Mouse (Mus musculus): ENCODE data around the gene Il12a.

The Il12a gene

DNA sequence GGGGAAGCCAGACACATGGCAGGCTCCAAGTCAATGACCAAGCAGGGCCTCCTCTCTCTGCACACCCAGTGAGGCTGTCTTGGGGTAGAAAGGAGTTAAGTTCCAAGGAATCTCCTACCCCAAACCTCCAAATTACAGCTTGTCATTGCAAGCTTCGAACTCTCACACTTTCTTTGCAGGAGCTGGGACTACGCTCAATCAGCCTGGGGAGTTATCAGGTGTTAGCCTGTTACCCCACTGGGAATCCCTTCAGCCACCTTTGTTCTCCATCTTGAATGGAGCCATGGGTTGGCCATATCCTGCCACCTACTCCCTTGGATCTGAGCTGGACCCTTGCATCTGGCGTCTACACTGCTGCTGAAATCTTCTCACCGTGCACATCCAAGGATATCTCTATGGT lies at the start of gene Il12a:
Gene Il12a (plus strand): TSS at position 301 of the 400 bp plus-strand sequence.
- no peak for DNase-seq (ENCODE audit: low spot score)

DNA sequence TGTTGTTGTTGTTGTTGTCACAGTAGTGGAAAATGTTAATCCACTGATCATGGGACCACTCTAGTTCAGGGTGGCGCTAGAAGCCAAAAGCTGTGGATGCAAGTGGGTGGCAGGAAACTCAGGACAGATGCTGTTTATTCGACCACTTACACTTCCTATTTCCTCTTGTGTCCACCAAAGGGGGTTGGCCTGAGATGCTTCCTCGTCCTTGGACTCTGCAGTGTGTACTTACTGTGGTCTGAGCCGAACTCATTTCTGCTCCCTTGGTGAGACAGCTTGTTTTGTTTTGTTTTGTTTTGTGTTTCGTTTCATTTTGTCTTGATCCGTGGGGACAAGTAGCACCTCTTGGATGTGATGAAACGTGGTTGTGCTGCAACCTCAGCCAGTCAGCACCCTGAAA lies 47.5 kb upstream of the Il12a start:
- DNase-seq (ENCODE audit: low spot score) = no peak

DNA sequence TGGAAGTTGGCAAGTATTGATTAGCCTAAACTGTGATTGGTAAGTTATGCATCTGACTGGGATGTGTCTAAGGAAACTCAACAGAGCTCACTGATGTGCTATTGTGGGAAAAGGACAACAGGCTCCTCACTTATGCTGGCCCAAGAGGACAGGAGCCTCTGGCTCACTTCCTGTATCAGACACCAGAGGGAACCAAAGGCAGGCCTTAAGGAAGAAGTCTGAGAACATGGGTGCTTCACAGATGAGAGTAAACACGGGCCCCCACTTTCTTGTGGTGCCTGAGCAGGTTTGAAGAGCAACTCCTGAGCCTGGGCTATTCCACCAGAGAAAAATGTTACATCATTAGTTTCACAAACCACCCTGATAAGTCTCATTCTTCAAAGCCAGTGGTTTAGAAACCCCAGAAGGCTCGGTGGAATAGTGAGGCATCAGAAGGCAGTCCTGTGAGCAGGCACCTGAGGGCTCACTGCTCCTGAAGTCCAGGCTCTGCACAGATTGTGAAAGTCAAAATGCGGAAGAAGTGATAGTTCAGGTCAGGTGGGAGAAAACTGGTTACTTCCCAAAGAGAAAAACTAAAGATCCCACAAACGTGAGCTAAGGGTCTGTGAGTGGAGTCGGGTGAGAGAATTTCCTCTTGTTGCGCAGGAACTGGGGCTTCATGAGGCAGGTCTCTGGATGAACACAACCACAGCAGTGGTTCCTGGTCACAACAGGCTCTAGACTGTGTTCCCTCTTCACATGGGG lies 43.9 kb upstream of the Il12a start:
- no peak for DNase-seq (ENCODE audit: low spot score)

DNA sequence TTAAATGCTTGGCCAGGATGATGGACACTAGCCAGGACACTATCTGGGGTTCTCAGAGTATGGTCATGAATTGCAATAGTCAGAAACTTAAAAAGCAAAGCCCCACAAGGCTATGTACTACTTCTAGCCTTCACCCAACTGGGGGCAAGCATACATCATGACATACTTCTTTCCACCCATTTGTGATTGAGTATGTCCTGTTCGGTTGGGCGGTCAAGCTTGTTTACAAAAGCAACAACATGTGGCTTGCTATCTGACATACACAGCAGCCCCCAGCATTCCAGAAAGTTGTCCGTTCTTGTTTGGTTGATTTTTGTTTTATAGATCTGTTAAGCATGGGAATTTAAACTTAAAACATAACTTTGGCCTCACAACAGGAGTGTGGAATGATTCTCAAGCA lies 43.2 kb upstream of the Il12a start:
- no peak for DNase-seq (ENCODE audit: low spot score)

DNA sequence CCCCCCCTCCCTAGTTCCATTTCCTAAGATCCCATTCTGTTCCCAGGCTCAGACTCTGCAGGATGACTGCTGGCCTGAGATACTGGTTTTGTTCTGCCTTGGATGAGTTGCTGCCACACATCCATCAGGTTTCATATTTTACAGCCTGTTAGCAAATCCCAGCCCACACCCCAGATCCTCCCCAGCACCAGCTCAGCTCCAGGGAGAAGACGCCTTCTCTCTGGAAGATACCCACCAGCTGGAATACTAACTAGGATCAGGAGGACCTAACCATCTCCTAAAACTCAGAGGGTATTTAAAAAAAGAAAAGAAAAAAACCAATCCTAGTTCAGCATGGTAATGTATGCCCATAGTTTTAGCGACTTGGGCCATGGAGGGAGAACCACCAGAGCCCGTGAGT lies 40.2 kb upstream of the Il12a start:
- no peak for DNase-seq (ENCODE audit: low spot score)

DNA sequence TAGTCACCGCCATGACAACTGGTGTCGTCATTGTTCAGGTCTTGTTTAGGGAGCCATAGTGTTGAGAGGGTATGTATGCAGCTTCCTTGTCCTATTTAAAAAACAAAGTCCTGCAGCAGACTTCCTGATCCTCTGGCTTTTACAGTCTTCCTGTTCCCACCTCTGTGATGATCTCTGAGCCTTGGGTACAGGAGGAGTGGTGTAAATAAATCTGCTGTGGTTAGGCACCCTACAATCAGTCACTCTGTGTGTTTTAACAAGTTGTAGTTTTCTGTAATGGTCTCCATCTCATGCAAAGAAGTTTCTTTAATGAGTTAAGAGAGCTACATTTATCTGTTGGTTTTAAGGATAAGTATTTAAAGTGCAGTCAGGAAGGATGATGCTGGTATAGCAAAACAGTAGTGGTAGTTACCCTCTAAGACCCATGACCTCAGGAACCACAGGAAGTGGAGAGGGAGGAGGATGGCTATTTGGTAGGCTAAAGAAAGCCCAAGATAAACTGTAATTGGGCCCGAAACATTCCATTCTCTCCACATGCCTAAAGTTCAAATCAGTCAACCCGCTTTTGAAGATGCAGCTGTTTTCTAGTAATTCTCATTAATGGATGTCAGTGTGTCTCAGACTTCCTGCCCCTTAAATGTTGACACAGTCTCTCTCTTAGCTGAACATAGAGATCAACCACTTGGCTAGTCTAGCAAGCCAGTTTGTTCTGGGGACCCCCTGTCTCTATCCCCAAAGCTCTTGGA lies 33.7 kb upstream of the Il12a start:
- no peak for DNase-seq (ENCODE audit: low spot score)

DNA sequence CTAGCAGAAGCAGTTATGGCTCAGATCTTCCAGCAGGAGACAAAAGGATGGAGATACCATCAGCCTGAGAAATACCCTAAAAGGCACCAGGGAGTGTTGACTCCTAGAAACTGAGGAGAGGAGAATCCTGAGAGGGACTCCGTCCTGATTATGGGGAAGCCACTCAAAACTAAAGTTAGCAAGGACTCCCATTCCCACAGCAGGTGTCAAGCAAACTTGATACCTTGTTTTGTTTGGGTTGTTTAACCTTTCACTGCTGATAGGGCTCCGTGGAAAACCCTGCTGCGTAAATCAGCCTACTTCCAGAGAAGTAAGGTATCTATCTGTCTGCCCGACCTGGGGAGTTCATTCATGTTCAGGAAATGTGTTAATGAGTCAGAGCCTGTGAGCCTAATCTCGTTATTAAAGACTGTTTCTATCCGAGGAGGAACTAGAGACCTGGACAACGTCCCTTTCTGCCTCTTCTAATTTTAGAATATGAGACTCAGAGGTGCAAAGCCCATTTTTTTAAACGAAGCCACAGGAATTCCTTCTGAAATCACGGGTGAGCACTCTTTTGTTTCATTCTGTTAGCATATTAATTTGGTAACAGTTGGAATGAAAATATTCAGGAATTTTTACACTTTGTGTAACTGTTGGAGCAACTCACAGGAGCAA lies 32.7 kb upstream of the Il12a start:
- no peak for DNase-seq (ENCODE audit: low spot score)

DNA sequence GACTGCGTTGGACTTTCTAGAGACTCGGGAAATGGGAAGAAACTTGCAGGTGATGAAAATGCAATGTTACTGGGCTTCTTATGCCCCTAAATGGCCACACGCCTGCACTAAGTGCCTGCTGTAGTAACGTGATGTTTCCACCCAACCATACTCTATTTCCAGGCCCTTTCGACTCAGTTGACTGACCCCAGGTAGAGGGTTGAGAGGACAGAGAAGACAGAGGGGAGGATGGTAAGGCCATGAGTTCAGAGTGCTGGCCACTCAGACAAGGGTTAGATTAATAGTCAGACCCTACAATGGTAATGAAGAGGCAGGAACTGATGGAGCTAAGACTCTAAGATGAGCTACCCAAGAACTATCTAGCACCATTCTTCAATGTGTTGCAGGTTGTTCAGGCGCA lies 30.4 kb upstream of the Il12a start:
- no peak for DNase-seq (ENCODE audit: low spot score)

DNA sequence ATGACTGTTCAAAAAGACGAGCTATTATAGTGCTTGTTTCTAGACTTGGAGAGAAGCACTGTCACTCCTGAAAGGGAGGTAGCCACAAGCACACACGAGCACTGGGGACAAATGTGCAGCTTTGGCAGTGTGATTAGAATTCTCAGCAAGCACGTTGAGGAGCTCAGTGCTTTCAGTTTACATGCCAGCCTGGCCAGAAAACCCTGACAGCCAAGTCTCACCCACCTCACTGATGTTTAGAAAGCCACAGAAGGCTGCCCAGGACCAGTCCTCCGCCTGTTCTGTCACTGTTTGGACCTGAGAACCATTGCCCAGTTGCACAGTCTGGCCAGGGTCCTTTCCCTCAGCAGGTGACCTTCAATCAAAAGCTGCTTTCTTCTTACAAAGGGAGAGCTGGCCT lies 29.9 kb upstream of the Il12a start:
- no peak for DNase-seq (ENCODE audit: low spot score)

DNA sequence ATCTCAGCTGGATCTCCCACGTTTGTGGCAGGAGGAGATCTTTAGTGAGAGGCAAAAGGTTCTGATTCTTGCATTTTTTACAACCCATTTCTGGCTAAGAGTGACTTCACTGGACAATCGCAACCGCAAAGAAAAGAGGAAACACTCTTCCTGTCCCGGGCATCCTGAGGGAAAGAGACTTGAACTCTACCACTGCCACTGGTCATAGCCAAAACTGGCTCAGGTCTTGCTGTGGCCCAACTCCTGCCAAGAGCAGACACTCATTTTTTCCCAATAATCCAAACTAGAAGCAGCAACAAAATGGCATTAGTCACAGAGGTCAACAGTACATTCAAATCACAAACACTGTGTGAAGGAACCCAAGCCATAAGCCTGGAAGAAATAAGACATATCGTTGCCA lies 28.1 kb upstream of the Il12a start:
- no peak for DNase-seq (ENCODE audit: low spot score)

DNA sequence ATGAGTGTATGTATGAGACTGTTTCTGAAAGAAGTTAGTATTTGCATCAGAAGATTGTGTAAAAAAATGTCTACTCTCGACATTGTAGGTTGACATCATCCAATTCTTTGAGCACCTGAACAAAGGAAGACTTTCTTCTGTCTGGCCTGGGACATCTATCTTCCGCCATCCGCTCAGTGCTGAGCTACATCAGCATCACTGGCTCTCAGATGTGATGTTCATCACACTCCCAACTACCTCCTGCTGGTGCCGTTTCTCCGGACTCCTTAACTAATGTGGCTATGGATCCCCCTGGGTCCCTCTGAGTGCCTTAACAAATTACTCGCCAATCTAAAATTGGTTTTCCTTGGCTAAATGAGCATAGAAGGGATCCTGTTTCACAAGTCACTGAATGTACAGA lies 26.1 kb upstream of the Il12a start:
- DNase-seq (ENCODE audit: low spot score) = no peak

DNA sequence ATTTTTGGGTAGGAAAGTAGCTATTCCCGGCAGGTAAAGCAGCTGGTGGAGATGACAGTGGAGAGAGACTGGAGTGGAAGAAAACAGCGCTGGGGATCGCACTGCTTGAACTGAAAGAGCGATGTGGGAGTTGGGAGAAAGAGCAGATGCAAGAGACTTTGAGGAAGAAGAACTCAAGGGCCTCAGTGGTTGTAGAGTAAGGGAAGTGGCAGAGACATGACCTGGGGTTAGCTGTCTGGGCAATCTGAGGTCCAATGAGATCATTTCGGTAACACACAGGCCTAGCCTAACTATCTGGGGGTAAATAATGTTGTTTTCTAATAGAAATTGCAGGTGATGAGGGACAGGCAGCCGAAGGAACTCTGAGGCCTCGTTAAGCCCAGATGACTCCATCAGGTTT lies 24.1 kb upstream of the Il12a start:
- no peak for DNase-seq (ENCODE audit: low spot score)

DNA sequence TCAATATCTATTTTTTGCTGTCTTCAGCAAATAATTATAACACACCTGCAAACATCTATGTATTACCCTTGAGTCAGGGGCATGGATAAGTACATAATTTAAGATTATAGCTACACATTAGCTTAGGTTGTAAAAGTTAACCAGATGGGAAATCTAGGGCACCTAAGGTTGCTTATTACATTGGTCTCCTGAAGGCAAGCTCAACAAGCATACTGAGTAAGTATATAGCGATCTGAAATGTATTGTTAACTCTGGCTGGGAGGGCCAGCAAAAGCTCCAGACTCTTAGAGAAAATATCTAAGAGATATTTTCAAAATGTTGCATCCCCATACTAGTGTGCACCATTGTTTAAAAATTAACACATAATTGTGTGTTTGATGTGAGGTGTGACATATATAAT lies 22.6 kb upstream of the Il12a start:
- DNase-seq (ENCODE audit: low spot score) = no peak

DNA sequence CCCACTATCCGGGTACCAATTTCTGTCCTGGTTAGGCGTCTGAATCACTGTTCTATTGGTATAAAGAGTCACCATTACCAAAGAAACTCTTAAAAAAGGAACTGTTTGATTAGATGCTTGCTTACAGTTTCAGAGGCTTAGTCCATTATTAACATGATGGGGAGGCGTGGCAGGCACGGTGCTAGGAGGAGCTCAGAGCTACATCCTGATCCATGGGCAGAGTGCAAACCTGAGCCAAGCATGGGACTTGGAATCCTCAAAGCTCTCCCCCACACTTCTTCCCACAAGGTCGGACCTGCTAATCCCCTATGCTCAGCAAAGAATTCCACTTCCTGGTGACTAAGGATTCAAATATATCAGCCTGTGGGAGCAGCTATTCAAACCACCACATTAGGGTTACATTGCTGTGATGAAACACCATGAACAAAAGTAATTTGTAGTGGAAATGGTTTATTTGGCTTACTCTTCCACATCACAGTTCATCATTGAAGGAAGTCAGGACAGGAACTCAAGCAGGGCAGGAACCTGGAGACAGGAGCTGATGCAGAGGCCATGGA lies 20.9 kb upstream of the Il12a start:
- no peak for DNase-seq (ENCODE audit: low spot score)

DNA sequence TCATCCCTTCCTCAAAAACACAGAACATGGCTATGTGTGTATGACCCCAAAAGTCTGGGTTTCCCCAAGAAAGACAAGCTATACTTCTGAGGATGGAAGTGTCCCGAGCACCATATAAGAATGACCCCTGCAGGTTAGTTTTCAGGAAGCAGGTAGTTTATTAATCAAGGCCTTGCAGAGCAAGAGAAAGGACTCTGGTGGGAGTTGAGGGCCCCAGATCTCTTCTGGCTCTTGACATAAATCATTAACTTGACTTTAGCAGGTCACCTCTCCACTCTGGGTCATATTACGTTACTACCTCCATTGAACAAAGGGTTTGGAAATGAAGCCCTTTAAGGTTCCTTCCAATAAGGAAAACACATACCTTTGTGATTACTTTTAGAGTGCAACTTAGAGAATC lies 15.7 kb upstream of the Il12a start:
- no peak for DNase-seq (ENCODE audit: low spot score)

DNA sequence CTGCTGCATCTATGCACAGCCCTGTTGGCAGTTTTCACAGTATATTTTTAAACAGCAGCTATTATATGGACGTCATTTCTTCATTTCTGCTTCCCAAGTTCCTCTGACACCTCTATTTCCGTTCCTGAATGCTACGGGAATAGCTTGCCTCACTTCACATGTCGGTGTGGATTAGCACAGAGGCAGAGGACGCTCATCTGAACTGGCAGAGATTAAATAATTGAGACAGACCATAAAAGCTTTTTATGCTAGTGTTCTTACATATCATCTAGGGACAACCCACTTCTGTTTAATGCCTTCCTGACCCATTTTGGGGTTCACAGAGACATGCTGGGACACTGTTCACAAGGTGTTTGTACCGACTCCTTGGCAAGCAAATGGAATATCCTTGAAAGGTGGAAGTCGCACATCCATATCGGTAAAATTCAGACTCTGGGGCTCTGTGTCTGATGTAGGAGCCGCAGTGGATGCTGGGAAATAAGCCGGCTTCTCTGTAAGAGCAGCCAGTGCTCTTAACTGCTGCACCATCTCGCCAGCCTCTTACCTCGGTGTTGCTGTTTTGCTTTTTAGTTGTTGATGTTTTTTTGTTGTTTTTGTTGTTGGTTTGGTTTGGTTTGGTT lies 15.1 kb upstream of the Il12a start:
- peak; percentile 47 for DNase-seq (ENCODE audit: low spot score)

DNA sequence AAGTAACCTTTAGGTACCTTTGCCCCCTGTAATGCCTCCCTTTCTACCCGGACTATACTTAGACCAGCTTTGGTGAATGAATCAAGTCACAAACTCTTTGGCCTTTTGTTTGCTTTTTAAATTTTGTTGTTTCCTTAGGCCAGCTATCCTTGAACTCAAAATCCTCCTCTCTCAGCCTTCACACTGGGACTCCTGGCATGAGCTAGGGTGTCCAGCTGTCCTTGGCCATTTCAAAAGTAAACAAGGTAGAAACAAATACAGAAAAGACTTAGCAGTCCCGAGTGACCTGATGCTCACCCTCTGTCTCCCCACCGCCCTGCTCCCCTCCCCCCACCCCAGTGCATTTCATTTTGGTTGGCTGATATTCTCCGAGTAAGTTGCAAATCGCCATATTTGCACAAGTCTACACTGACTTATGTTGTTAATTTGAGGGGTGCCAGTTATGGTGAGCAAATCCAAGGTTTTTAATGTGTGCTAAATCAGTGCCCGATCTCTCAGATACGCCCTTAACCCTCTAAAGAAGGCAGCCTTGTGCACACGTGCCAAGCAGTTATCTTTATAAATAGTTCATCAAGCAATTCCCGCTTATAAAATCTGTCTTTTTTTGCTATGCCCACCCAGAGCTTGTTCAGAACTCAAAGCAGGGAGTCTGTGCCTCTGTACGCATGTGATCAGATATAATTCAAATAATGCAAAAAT lies 14.3 kb upstream of the Il12a start:
- no peak for DNase-seq (ENCODE audit: low spot score)

DNA sequence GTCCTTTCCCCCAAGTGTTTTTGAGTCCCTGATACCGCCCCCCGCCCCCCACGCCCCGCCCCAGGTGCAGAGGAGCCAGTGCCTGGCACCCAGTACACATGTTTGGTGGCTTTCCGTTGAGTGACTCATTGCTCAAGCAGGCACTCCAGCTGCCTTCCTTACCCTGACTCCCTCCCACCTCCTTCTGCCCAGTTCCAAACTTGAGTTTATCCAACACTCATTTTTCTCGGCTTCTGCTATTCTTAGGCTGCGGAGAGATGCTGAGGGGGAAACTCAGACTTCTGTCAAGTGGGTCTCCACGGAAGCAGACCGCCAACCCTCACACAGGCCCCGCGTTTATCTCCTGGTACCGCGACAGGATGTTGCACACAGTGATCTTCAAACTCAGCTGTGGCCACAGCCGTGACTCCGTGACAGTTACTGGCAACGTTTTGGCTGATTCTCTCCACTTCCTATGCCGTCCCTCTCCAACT lies 13.6 kb upstream of the Il12a start:
- DNase-seq (ENCODE audit: low spot score) = peak; percentile 80

DNA sequence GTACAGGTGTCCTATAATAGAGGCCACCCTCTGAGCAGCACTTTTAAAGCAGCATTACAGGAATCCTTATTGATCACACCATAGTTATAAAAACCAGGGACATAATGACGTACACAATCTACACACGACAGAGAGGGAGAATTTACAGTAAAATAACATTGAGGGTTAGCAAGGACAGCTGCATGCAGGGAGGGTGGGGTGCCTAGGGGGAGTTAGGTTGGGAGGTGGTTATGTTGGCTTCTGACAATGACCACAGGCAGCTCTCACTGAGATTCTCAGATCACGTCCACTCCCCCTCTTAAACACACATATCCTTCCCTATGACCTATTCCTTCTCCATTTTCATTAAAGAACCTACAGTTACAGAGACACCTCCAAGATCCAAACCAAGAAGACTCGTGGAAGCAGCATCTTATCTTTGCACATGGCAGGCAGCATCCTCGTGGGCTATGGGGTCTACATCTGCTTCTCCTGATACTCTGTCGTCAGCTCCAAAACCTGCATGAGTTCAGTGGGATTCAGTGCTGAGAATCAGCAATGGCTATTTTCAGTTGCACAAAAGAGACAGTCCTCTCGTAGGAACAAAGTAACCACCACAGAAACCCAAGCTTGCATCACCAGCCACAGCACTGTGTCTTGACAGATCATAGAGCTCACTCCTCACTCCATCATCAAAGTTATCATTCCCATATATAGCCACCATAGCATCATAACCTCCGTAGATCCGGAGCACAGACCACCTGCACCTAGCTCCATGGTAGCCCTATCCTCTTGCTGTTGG lies 11.4 kb upstream of the Il12a start:
- DNase-seq (ENCODE audit: low spot score) = no peak

DNA sequence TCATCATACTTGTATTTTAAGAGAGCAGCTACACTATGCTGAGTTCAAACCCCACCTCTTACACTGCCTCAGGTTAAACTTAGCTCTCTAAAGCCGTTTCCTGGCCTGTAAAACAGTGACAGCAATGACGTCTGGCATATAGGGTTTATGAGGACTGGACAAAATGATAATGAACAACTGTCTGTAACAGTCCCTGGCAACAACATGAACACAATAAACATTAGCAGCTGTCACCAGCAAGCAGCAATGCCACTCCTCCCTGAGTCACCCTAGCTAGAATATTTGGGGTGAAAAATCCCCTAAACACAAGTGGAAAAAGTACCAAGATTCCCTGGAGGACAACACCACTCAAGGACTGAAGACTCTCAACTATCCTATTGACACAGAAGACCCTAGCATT lies 6.9 kb upstream of the Il12a start:
- no peak for DNase-seq (ENCODE audit: low spot score)

DNA sequence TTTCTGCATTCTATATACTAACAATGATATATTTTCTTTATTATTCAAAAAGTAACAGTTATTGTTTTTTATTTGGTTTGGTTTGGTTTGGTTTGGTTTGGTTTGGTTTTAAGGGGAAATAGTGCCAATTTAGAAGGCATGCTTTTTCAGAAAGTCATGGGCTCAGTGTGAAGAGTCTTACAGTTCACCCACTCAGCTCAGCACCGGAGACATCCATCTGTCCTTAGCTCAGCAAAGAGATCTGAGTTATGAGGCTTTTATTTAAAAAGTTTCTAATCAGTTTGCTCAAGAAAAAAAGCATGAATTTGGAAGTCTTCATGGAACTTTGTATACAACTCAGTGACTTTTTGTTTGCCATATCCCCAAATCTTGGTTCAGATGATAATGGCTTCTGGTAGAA lies 6.2 kb upstream of the Il12a start:
- no peak for DNase-seq (ENCODE audit: low spot score)
